Mouse (Mus musculus): Measurements from ENCODE around the gene Focad. TPM values are rescaled to one million over a fixed set of nuclear protein-coding genes. Genes with fewer than 3 reads are reported as not detected.
A peak's percentile ranks its signal among the peaks of the same experiment; 100 is the strongest.

Gene Focad
- polyA plus RNA-seq, 1 experiment from 2014 or later = 3.4 TPM

- 79% methylated on average over 2 of the region's 2 CpGs for WGBS (ENCODE audit: insufficient replicate concordance)
- no peaks in the 10 kb centered on the region for H3K9me3 ChIP-seq (ENCODE audit: low read length)
- no peak overlapping the region for H3K27ac ChIP-seq (ENCODE audit: low read depth)
Measured at GRCm38 (mm10) chr4:88179296-88179695, 84.9 kb downstream of the Focad start.

DNA sequence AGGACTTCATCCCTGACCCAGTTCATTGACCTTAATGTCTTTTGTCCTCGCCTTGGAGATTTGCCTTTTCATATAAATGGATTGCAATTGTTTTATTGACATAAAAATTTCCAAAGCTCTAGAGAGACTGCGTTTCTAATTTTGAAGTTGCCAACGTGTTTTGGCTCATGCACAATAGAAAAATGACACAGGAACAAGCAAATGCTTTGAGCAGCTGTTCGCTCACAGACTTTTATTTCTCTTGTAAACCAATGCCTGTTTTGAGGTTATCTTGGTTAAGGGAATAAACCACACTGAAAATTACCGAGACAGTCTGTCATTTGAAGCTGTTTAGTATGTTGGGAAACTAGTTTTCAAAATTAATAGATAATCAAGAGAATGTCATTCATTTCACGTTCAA is 89.9 kb downstream of the Focad start:
- Histone ChIP-seq H3K4me3 (ENCODE audit: low read depth, low read length) (no peak overlapping the region), H3K4me2 (ENCODE audit: low read depth, low read length) (no peak overlapping the region), H3K27me3 (ENCODE audit: insufficient read depth, low read length) (no peaks in the 10 kb centered on the region), H3K27ac (ENCODE audit: low read depth) (no peak overlapping the region), H3K9ac (replicated peaks) (no peak overlapping the region), H3K36me3 (replicated peaks; ENCODE audit: insufficient read depth, low read length) (no peaks in the 10 kb centered on the region), H3K9me3 (ENCODE audit: low read length) (no peaks in the 10 kb centered on the region), H3K4me1 (ENCODE audit: insufficient read depth) (no peaks in the 10 kb centered on the region)
- DNase-seq (no peak), ATAC-seq (no peak)
- 78% methylated on average over 6 of the region's 6 CpGs for WGBS (ENCODE audit: insufficient replicate concordance)
- TF ChIP-seq EP300 (IDR thresholded peaks at IDR 0.05; ENCODE audit: low read depth) = no peak
- TF ChIP-seq CTCF (IDR thresholded peaks at IDR 0.05; ENCODE audit: low read depth) = no peak

More at GRCm38 (mm10) chr4:88179296-88179695, 84.9 kb downstream of the Focad start:
- no peaks in the 10 kb centered on the region for H3K27me3 ChIP-seq (ENCODE audit: insufficient read depth, low read length)
- TF ChIP-seq EP300 (IDR thresholded peaks at IDR 0.05; ENCODE audit: low read depth) (no peak), CTCF (IDR thresholded peaks at IDR 0.05; ENCODE audit: low read depth) (no peak)
- H3K4me1 ChIP-seq (ENCODE audit: insufficient read depth) = no peaks in the 10 kb centered on the region
- no peak overlapping the region for H3K9ac ChIP-seq (replicated peaks)
- DNase-seq = no peak
- H3K4me3 ChIP-seq (ENCODE audit: low read depth, low read length) = no peak overlapping the region
- no peak overlapping the region for H3K4me2 ChIP-seq (ENCODE audit: low read depth, low read length)
- H3K36me3 ChIP-seq (replicated peaks; ENCODE audit: insufficient read depth, low read length) = no peaks in the 10 kb centered on the region
- ATAC-seq = no peak

GRCm38 (mm10) chr4:88185872-88186426 is 91.5 kb downstream of the Focad start:
- Histone ChIP-seq H3K4me2 (ENCODE audit: low read depth, low read length) (no peak overlapping the region), H3K9me3 (ENCODE audit: low read length) (no peaks in the 10 kb centered on the region), H3K4me1 (ENCODE audit: insufficient read depth) (no peaks in the 10 kb centered on the region), H3K27ac (ENCODE audit: low read depth) (no peak overlapping the region), H3K9ac (replicated peaks) (no peak overlapping the region), H3K4me3 (ENCODE audit: low read depth, low read length) (no peak overlapping the region), H3K36me3 (replicated peaks; ENCODE audit: insufficient read depth, low read length) (no peaks in the 10 kb centered on the region), H3K27me3 (ENCODE audit: insufficient read depth, low read length) (no peaks in the 10 kb centered on the region)
- no peak for ATAC-seq
- 79% methylated on average over 6 of the region's 6 CpGs for WGBS (ENCODE audit: insufficient replicate concordance)
- TF ChIP-seq CTCF (IDR thresholded peaks at IDR 0.05; ENCODE audit: low read depth) = no peak
- no peak for TF ChIP-seq EP300 (IDR thresholded peaks at IDR 0.05; ENCODE audit: low read depth)
- no peak for DNase-seq

GRCm38 (mm10) chr4:88187649-88188048 is 93.2 kb downstream of the Focad start:
- no peak overlapping the region for H3K4me3 ChIP-seq (ENCODE audit: low read depth, low read length)
- H3K27ac ChIP-seq (ENCODE audit: low read depth) = no peak overlapping the region
- H3K9me3 ChIP-seq (ENCODE audit: low read length) = no peaks in the 10 kb centered on the region
- H3K4me2 ChIP-seq (ENCODE audit: low read depth, low read length) = no peak overlapping the region
- DNase-seq (no peak), ATAC-seq (no peak)
- 78% methylated on average over 3 of the region's 3 CpGs for WGBS (ENCODE audit: insufficient replicate concordance)
- TF ChIP-seq CTCF (IDR thresholded peaks at IDR 0.05; ENCODE audit: low read depth) (no peak), EP300 (IDR thresholded peaks at IDR 0.05; ENCODE audit: low read depth) (no peak)
- no peaks in the 10 kb centered on the region for H3K4me1 ChIP-seq (ENCODE audit: insufficient read depth)
- H3K36me3 ChIP-seq (replicated peaks; ENCODE audit: insufficient read depth, low read length) = no peaks in the 10 kb centered on the region
- no peak overlapping the region for H3K9ac ChIP-seq (replicated peaks)
- no peaks in the 10 kb centered on the region for H3K27me3 ChIP-seq (ENCODE audit: insufficient read depth, low read length)

DNA sequence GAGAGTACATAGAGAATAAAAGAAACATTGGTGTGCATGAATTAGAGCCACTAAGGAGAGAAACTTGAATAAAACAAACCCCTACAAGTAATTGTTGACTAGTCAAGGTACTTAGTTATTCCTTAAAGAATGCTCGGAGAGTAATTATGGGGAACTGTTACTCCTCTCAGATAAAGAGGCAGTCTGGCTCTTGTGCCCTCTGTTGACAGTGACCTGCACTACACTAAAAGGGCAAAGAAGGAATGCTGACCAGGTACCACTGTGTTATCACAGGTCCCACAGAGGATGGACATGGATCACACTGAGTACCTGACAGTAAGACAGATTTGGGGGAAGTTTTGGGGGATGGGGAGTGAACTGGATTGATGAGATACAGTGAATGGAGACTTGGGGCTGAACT is 95.1 kb downstream of the Focad start:
- Histone ChIP-seq H3K27ac (ENCODE audit: low read depth) (no peak overlapping the region), H3K27me3 (ENCODE audit: insufficient read depth, low read length) (no peaks in the 10 kb centered on the region), H3K9me3 (ENCODE audit: low read length) (no peaks in the 10 kb centered on the region), H3K36me3 (replicated peaks; ENCODE audit: insufficient read depth, low read length) (no peaks in the 10 kb centered on the region), H3K4me1 (ENCODE audit: insufficient read depth) (no peaks in the 10 kb centered on the region), H3K4me2 (ENCODE audit: low read depth, low read length) (no peak overlapping the region), H3K4me3 (ENCODE audit: low read depth, low read length) (no peak overlapping the region), H3K9ac (replicated peaks) (no peak overlapping the region)
- ATAC-seq (no peak), DNase-seq (no peak)
- WGBS (ENCODE audit: insufficient replicate concordance) = 80% methylated on average over 1 of the region's 1 CpGs
- TF ChIP-seq EP300 (IDR thresholded peaks at IDR 0.05; ENCODE audit: low read depth) = no peak
- TF ChIP-seq CTCF (IDR thresholded peaks at IDR 0.05; ENCODE audit: low read depth) = peak; percentile 26; the same call in 1 of the 2 replicates

DNA sequence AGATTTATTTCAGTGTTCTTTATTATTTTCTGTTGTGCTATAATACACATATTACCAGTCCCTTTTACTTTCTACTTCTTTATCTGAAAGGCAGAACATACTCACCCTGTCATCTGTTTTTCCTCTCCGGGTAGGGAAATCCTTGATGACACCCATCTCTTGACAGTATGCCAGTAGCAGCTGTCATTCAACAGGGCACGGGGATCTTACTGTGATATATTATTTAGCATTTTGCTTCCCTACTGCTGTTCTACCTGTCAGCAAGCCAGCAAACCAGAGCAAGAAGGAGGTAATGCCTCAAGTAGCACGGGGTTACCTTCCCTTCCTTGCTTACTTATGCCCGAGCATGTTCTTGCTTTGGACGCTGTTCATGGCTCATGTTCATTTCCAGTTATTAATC is 99.8 kb downstream of the Focad start:
- WGBS (ENCODE audit: insufficient replicate concordance) = 77% methylated on average over 5 of the region's 5 CpGs
- no peak for TF ChIP-seq CTCF (IDR thresholded peaks at IDR 0.05; ENCODE audit: low read depth)
- TF ChIP-seq EP300 (IDR thresholded peaks at IDR 0.05; ENCODE audit: low read depth) = no peak
- Histone ChIP-seq H3K9ac (replicated peaks) (no peak overlapping the region), H3K27ac (ENCODE audit: low read depth) (no peak overlapping the region), H3K36me3 (replicated peaks; ENCODE audit: insufficient read depth, low read length) (no peaks in the 10 kb centered on the region), H3K4me2 (ENCODE audit: low read depth, low read length) (no peak overlapping the region), H3K4me1 (ENCODE audit: insufficient read depth) (no peaks in the 10 kb centered on the region), H3K27me3 (ENCODE audit: insufficient read depth, low read length) (no peaks in the 10 kb centered on the region), H3K9me3 (ENCODE audit: low read length) (no peaks in the 10 kb centered on the region), H3K4me3 (ENCODE audit: low read depth, low read length) (no peak overlapping the region)
- ATAC-seq (no peak), DNase-seq (no peak)
